Mouse (Mus musculus) heart, postnatal 0 days (tissue): Measurements from ENCODE around the gene Serpina3g.

ENCODE experiments used
- CTCF ChIP-seq: IDR thresholded peaks from 2 replicates; pipeline ENCODE4 v1.5.1; 2016; ENCODE audit warnings: antibody characterized with exemption, control low read depth, low read depth
- EP300 ChIP-seq: IDR thresholded peaks from 2 replicates; pipeline ENCODE4 v1.6.1; 2016; ENCODE audit warnings: antibody characterized with exemption, low read depth

- no peak for TF ChIP-seq EP300
- TF ChIP-seq CTCF: peak; percentile 15; the same call in 1 of the 2 replicates
Observed at GRCm38 (mm10) chr12:104209149-104209548, 26.9 kb upstream of the Serpina3g start.
